Mouse (Mus musculus): ENCODE measurements at regions not wholly inside any gene's neighbourhood (a gene's known extent, or its start where the extent isn't known, plus 50 kb on each side); places are given as distances from the start of the nearest gene placed in this dataset.

- H3K27ac ChIP-seq = no peak overlapping the region
- no peak overlapping the region for H3K4me3 ChIP-seq
- intact Hi-C loops (cut with DNase I) = no loop called here
- peak; percentile 38 for DNase-seq
- no peak for TF ChIP-seq CTCF (IDR thresholded peaks at IDR 0.05)
Observed at GRCm38 (mm10) chr11:35065959-35066414, 55.0 kb upstream of the Slit3 start.

GRCm38 (mm10) chr11:35057791-35058190 lies 63.2 kb upstream of the Slit3 start:
- Histone ChIP-seq H3K27ac (no peak overlapping the region), H3K4me3 (no peak overlapping the region)
- intact Hi-C loops (cut with DNase I) = no loop called here
- no peak for TF ChIP-seq CTCF (IDR thresholded peaks at IDR 0.05)
- no peak for DNase-seq

DNA sequence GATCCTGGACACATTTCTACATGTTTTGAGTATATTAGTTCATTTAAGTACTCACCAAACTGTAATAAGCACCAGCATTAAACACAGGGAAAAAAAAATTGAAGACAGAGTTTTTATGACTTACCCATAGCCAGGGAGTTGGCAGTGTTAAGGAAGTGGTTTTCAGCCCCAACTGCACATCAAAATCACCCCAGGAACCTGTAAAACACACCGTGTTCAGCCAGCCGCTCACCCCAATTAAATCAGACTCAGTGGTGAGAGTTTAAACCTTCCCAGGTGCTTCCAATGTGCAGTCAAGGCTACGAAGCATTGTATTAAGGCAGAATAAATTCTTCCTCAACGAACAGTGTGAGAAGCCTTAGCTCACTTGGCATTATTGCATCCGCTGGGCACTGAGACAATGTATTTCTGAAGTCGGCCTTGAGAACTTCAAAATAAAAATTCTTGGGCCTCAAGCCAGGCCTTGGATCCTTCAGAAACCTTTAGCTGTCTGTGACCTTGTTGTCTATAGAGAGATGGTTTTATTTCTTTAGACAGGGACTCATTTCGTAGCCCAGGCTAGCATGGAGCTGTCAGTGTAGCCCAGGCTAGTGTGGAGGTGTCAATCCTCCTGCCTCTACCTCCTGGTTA lies 65.4 kb upstream of the Slit3 start:
- TF ChIP-seq CTCF (IDR thresholded peaks at IDR 0.05) = no peak

GRCm38 (mm10) chr11:35053613-35053950 lies 67.4 kb upstream of the Slit3 start:
- Histone ChIP-seq H3K27ac (no peak overlapping the region), H3K4me3 (no peak overlapping the region)
- intact Hi-C loops (cut with DNase I) = no loop called here
- DNase-seq = no peak
- TF ChIP-seq CTCF (IDR thresholded peaks at IDR 0.05) = no peak

More for the DNA sequence above, 65.4 kb upstream of the Slit3 start:
- intact Hi-C loops (cut with DNase I) = no loop called here
- H3K27ac ChIP-seq = no peak overlapping the region
- no peak overlapping the region for H3K4me3 ChIP-seq
- no peak for DNase-seq

DNA sequence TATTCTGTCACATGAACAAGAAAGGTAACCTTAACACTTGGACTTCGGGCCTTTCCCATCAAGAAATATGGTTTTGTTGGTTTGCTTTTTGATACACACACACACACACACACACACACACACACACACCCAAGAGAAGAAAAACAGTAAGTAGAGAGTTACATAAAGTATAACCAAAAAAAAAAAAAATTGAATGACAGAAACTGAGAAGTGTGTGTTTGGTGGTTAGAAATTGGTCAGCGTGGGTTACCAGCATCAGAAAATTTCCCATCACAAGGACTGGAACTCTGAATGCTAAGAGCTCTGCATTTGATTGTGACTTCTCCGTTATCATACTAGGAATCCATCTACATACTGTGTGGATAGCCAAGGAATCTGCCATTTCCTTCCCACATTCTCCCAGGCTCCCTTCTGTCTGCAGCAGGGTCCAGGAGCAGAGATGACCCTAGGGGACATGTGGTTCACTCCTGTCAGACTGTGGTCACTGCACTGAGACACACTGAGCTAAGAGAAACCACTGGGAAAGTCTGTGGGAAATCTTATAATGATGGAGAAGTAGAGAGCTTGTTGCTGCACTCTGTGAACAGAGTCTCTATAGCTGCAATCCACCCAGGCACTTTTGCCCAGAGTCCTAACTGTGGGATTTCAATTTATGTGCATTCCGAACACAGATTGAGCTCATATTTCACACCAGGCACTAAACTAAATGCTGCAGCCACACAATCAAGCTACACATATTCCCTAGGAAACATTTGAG lies 68.0 kb upstream of the Slit3 start:
- H3K4me3 ChIP-seq = no peak overlapping the region

GRCm38 (mm10) chr11:35049663-35050215 lies 71.3 kb upstream of the Slit3 start:
- no peak for DNase-seq
- intact Hi-C loops (cut with DNase I) = no loop called here
- TF ChIP-seq CTCF (IDR thresholded peaks at IDR 0.05) = no peak
- H3K4me3 ChIP-seq = no peak overlapping the region
- no peak overlapping the region for H3K27ac ChIP-seq

More for the DNA sequence above, 68.0 kb upstream of the Slit3 start:
- intact Hi-C loops (cut with DNase I) = no loop called here
- DNase-seq = no peak
- TF ChIP-seq CTCF (IDR thresholded peaks at IDR 0.05) = no peak
- no peak overlapping the region for H3K27ac ChIP-seq

GRCm38 (mm10) chr11:35044659-35045058 lies 76.4 kb upstream of the Slit3 start:
- DNase-seq = no peak
- intact Hi-C loops (cut with DNase I) = no loop called here
- Histone ChIP-seq H3K27ac (no peak overlapping the region), H3K4me3 (no peak overlapping the region)
- TF ChIP-seq CTCF (IDR thresholded peaks at IDR 0.05) = no peak

DNA sequence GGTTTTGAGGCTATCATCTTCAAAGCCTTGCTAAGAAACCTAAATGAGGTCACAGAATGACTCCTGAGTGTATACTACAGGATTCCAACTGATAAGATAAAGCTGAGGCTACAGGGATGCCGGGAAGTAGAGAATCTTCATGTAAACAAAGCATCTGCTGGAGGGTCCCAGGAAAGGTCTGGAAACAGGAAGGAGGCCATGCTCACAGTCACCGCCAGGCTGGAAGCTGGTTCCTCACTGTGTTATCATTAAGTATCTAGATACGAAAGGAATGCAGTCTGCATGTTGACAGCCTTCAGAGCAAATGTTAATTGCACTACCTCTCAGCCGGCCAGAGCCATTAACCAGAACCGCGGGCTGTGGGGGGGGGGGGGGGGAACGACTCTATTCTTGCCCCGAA lies 96.6 kb upstream of the Slit3 start:
- TF ChIP-seq CTCF (IDR thresholded peaks at IDR 0.05) = no peak
- Histone ChIP-seq H3K27ac (no peak overlapping the region), H3K4me3 (no peak overlapping the region)
- DNase-seq = no peak
- intact Hi-C loops (cut with DNase I) = no loop called here

DNA sequence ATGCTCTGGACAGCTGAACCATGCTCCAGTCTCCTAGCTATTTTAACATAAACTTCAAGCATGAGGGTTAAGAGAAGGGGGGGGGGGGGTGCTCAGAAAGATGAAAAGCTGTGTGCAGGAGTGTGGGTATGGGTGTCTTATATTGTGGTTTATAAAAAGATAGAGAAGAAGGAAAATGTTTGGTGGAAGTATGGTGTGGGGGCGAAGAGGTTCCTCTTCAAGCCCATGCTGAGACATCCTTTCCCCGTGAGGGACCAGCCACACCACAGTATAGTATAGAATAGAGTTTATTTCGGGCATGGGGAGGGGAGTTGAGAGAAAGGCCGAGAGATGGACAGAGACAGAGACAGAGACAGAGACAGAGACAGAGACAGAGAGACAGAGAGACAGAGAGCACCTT lies 97.2 kb upstream of the Slit3 start:
- no peak for DNase-seq
- Histone ChIP-seq H3K27ac (no peak overlapping the region), H3K4me3 (no peak overlapping the region)
- TF ChIP-seq CTCF (IDR thresholded peaks at IDR 0.05) = no peak
- intact Hi-C loops (cut with DNase I) = no loop called here

GRCm38 (mm10) chr11:35021990-35022625 lies 98.9 kb upstream of the Slit3 start:
- Histone ChIP-seq H3K4me3 (no peak overlapping the region), H3K27ac (no peak overlapping the region)
- no peak for TF ChIP-seq CTCF (IDR thresholded peaks at IDR 0.05)
- intact Hi-C loops (cut with DNase I) = no loop called here
- DNase-seq = no peak

- H3K27ac ChIP-seq = no peak overlapping the region
- intact Hi-C loops (cut with DNase I) = no loop called here
- no peak overlapping the region for H3K4me3 ChIP-seq
- no peak for TF ChIP-seq CTCF (IDR thresholded peaks at IDR 0.05)
- no peak for DNase-seq
Observed at GRCm38 (mm10) chr11:35016998-35017397, 104.0 kb upstream of the Slit3 start.

DNA sequence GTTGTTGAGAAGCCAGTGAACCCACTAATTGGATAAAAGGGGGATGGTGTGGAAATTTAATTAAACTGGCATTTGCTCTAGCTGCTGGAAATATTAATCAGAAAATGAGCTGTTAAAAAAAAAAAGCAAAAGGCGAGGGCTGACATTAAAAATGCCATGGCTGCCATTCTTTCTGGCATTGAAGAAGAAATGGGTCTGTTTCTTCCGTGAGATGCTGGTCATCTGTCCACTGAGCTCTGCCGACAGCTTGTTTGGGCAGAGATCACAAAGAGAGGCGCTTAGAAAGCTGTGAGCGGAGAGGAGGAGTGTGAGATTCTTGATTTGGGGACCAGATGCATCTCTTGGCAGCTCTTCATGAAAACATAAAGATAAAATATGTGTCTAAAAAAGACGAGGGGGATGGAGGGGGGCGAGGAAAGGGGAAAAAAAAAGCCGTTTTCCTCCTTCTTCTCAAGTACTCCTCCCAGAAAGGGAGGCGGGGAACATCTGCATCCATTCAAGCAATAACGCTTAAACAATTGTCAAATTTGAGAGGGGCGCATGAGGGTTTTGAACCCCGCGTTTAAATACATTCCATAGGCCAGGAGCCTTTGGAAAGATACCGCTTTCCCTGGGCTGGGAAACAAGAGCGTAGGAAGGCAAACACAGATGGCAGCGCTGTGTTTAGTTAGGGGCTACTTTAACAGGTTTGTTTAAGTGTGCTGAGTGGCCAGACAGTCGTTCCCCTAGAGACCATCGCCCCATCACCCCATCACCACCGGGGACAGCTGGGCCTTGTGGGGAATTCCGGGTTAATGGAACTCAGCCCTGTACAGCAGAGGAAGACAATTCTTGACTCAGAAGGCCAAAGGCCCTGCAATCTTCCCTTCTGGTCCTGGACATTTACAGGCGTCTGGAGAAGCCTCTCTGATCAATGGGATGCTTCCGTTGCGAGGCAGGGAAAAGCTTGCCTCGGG lies 109.2 kb upstream of the Slit3 start:
- no peak for TF ChIP-seq CTCF (IDR thresholded peaks at IDR 0.05)
- no peak overlapping the region for H3K27ac ChIP-seq
- intact Hi-C loops (cut with DNase I) = no loop called here
- DNase-seq = no peak
- H3K4me3 ChIP-seq = no peak overlapping the region

All from gastrocnemius, adult 2 months (tissue).